Mouse (Mus musculus): ENCODE data around the gene Adamts4. TPM values are rescaled to one million over a fixed set of nuclear protein-coding genes. Genes with fewer than 3 reads are reported as not detected.

The Adamts4 gene
- polyA plus RNA-seq, 1 experiment from 2014 or later, result 7.1 TPM

- no peaks in the 10 kb centered on the region; the same call in 1 of the 2 replicates for H3K27me3 ChIP-seq (replicated peaks)
- no peak overlapping the region for H3K4me2 ChIP-seq
- H3K9me3 ChIP-seq, result no peaks in the 10 kb centered on the region
- peaks cover 16% of the 10 kb centered on the region for H3K4me1 ChIP-seq
- H3K4me3 ChIP-seq, result no peak overlapping the region
- no peak overlapping the region for H3K27ac ChIP-seq
- ATAC-seq (replicated peaks), result no peak
- no peak overlapping the region for H3K9ac ChIP-seq
- no peaks in the 10 kb centered on the region for H3K36me3 ChIP-seq (replicated peaks)
- WGBS, result 96% methylated on average over 3 of the region's 3 CpGs
These were observed 10.1 kb downstream of the Adamts4 start for GRCm38 (mm10) chr1:171260316-171260715.

- H3K4me3 ChIP-seq, result peak overlapping the region; percentile 30
- H3K9me3 ChIP-seq, result no peaks in the 10 kb centered on the region
- no peaks in the 10 kb centered on the region; the same call in 1 of the 2 replicates for H3K27me3 ChIP-seq (replicated peaks)
- WGBS, result 4% methylated on average over 8 of the region's 8 CpGs
- peak overlapping the region; percentile 83 for H3K27ac ChIP-seq
- peaks cover 14% of the 10 kb centered on the region for H3K4me1 ChIP-seq
- H3K4me2 ChIP-seq, result peak overlapping the region; percentile 56
- H3K36me3 ChIP-seq (replicated peaks), result no peaks in the 10 kb centered on the region
- H3K9ac ChIP-seq, result peak overlapping the region; percentile 39
- ATAC-seq (replicated peaks), result peak; percentile 83
These were observed 12.4 kb downstream of the Adamts4 start for GRCm38 (mm10) chr1:171262594-171263130.

GRCm38 (mm10) chr1:171263185-171263611 is 13.0 kb downstream of the Adamts4 start:
- Histone ChIP-seq H3K4me3 (peak overlapping the region; percentile 13; the same call in 1 of the 2 replicates), H3K9me3 (no peaks in the 10 kb centered on the region), H3K4me1 (peaks cover 14% of the 10 kb centered on the region), H3K36me3 (replicated peaks) (no peaks in the 10 kb centered on the region), H3K4me2 (peak overlapping the region; percentile 56), H3K27ac (peak overlapping the region; percentile 83), H3K9ac (no peak overlapping the region; the same call in 1 of the 2 replicates), H3K27me3 (replicated peaks) (no peaks in the 10 kb centered on the region)
- WGBS, result 0% methylated on average over 1 of the region's 2 CpGs
- ATAC-seq (replicated peaks), result peak; percentile 96

GRCm38 (mm10) chr1:171263666-171264461 is 13.6 kb downstream of the Adamts4 start:
- ATAC-seq (replicated peaks), result peak; percentile 5
- H3K9ac ChIP-seq, result no peak overlapping the region
- 86% methylated on average over 3 of the region's 3 CpGs for WGBS

GRCm38 (mm10) chr1:171265971-171266744 is 15.9 kb downstream of the Adamts4 start:
- no peaks in the 10 kb centered on the region for H3K9me3 ChIP-seq
- H3K4me3 ChIP-seq, result no peak overlapping the region
- peaks cover 27% of the 10 kb centered on the region for H3K4me1 ChIP-seq
- no peak overlapping the region for H3K9ac ChIP-seq
- H3K36me3 ChIP-seq (replicated peaks), result no peaks in the 10 kb centered on the region
- WGBS, result 83% methylated on average over 4 of the region's 4 CpGs
- no peak overlapping the region for H3K4me2 ChIP-seq
- ATAC-seq (replicated peaks), result no peak
- H3K27me3 ChIP-seq (replicated peaks), result no peaks in the 10 kb centered on the region
- no peak overlapping the region for H3K27ac ChIP-seq

More at GRCm38 (mm10) chr1:171263666-171264461, 13.6 kb downstream of the Adamts4 start:
- H3K27ac ChIP-seq, result peak overlapping the region; percentile 83
- no peaks in the 10 kb centered on the region for H3K27me3 ChIP-seq (replicated peaks)
- peak overlapping the region; percentile 56 for H3K4me2 ChIP-seq
- H3K36me3 ChIP-seq (replicated peaks), result no peaks in the 10 kb centered on the region
- H3K4me1 ChIP-seq, result peaks cover 14% of the 10 kb centered on the region
- H3K9me3 ChIP-seq, result no peaks in the 10 kb centered on the region
- H3K4me3 ChIP-seq, result peak overlapping the region; percentile 13; the same call in 1 of the 2 replicates

- H3K9me3 ChIP-seq, result no peaks in the 10 kb centered on the region
- H3K4me1 ChIP-seq, result peaks cover 31% of the 10 kb centered on the region
- H3K9ac ChIP-seq, result no peak overlapping the region
- H3K4me2 ChIP-seq, result no peak overlapping the region
- H3K36me3 ChIP-seq (replicated peaks), result peaks cover 9% of the 10 kb centered on the region; the same call in 1 of the 2 replicates
- no peak for ATAC-seq (replicated peaks)
- 65% methylated on average over 1 of the region's 1 CpGs for WGBS
- H3K4me3 ChIP-seq, result no peak overlapping the region
- no peaks in the 10 kb centered on the region for H3K27me3 ChIP-seq (replicated peaks)
- no peak overlapping the region for H3K27ac ChIP-seq
These were observed 18.1 kb downstream of the Adamts4 start for GRCm38 (mm10) chr1:171268341-171268740.

- H3K27ac ChIP-seq, result peak within 1 kb of the TSS; percentile 54
- peaks cover 28% of the 10 kb centered on the region for H3K4me1 ChIP-seq
- H3K27me3 ChIP-seq (replicated peaks), result no peaks in the 10 kb centered on the region
- 3% methylated on average over 36 of the region's 36 CpGs for WGBS
- ATAC-seq (replicated peaks), result peak; percentile 95
- H3K4me3 ChIP-seq, result peak within 1 kb of the TSS; percentile 83
- peak within 1 kb of the TSS; percentile 88 for H3K9ac ChIP-seq
- H3K9me3 ChIP-seq, result no peaks in the 10 kb centered on the region
- peak within 1 kb of the TSS; percentile 95 for H3K4me2 ChIP-seq
- peaks cover 23% of the 10 kb centered on the region for H3K36me3 ChIP-seq (replicated peaks)
These were observed 19.8 kb downstream of the Adamts4 start, which contains the start of gene B4galt3 for GRCm38 (mm10) chr1:171269848-171270572. B4galt3 (plus strand) TSS chr1:171270328.

GRCm38 (mm10) chr1:171270573-171270900 is 20.3 kb downstream of the Adamts4 start:
- WGBS, result 1% methylated on average over 13 of the region's 19 CpGs
- Histone ChIP-seq H3K27me3 (replicated peaks) (no peaks in the 10 kb centered on the region), H3K36me3 (replicated peaks) (peaks cover 28% of the 10 kb centered on the region), H3K4me1 (peaks cover 28% of the 10 kb centered on the region), H3K27ac (peak overlapping the region; percentile 54), H3K4me3 (peak overlapping the region; percentile 83), H3K9me3 (no peaks in the 10 kb centered on the region), H3K9ac (peak overlapping the region; percentile 88), H3K4me2 (peak overlapping the region; percentile 95)
- peak; percentile 82 for ATAC-seq (replicated peaks)

GRCm38 (mm10) chr1:171271196-171271595 is 21.0 kb downstream of the Adamts4 start:
- Histone ChIP-seq H3K9me3 (no peaks in the 10 kb centered on the region), H3K4me2 (peak overlapping the region; percentile 95), H3K27me3 (replicated peaks) (no peaks in the 10 kb centered on the region), H3K4me3 (peak overlapping the region; percentile 83), H3K9ac (peak overlapping the region; percentile 88), H3K36me3 (replicated peaks) (peaks cover 35% of the 10 kb centered on the region), H3K4me1 (peaks cover 28% of the 10 kb centered on the region), H3K27ac (no peak overlapping the region)
- ATAC-seq (replicated peaks), result no peak
- 61% methylated on average over 9 of the region's 9 CpGs for WGBS

GRCm38 (mm10) chr1:171271622-171272021 is 21.4 kb downstream of the Adamts4 start:
- H3K27ac ChIP-seq, result no peak overlapping the region
- no peak overlapping the region for H3K9ac ChIP-seq
- peaks cover 28% of the 10 kb centered on the region for H3K4me1 ChIP-seq
- H3K36me3 ChIP-seq (replicated peaks), result peaks cover 38% of the 10 kb centered on the region
- H3K27me3 ChIP-seq (replicated peaks), result no peaks in the 10 kb centered on the region
- ATAC-seq (replicated peaks), result no peak
- 70% methylated on average over 10 of the region's 10 CpGs for WGBS
- H3K9me3 ChIP-seq, result no peaks in the 10 kb centered on the region
- peak overlapping the region; percentile 95 for H3K4me2 ChIP-seq
- H3K4me3 ChIP-seq, result peak overlapping the region; percentile 83; the same call in 1 of the 2 replicates

- Histone ChIP-seq H3K4me3 (no peak overlapping the region), H3K4me2 (no peak overlapping the region), H3K36me3 (replicated peaks) (peaks cover 41% of the 10 kb centered on the region)
These were observed 21.9 kb downstream of the Adamts4 start for GRCm38 (mm10) chr1:171272086-171272485.

More at GRCm38 (mm10) chr1:171272086-171272485, 21.9 kb downstream of the Adamts4 start:
- 97% methylated on average over 3 of the region's 3 CpGs for WGBS
- H3K9me3 ChIP-seq, result no peaks in the 10 kb centered on the region
- no peak for ATAC-seq (replicated peaks)
- H3K9ac ChIP-seq, result no peak overlapping the region
- peaks cover 28% of the 10 kb centered on the region for H3K4me1 ChIP-seq
- H3K27ac ChIP-seq, result no peak overlapping the region
- no peaks in the 10 kb centered on the region for H3K27me3 ChIP-seq (replicated peaks)
